Mouse (Mus musculus): ENCODE data around the gene Doc2a.

DNA sequence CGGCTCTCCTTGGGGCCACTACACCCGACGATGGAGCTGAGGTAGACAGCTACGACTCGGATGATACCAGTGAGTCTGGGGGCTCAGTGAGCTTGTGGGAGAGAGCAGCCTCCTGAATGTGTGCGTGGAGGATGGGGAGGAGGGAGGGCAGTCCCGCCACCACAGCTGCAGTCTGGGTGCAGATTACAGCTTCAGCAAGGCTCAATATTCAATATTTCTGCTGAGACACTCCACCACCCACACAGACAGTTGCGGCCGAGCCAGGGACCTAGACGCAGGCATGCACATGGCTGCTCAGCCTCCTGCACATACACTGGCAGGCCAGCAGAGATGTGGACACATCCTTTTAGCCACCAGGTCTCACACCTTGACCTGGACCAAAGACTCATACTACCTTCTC is 1.6 kb downstream of the Doc2a start:
- TF ChIP-seq POLR2A (IDR thresholded peaks at IDR 0.05; ENCODE audit: borderline replicate concordance, insufficient read depth, low read length) (no peak), CTCF (IDR thresholded peaks at IDR 0.05; ENCODE audit: borderline replicate concordance, insufficient read depth, low read depth, low read length) (no peak)

Data from cerebellum, adult 2 months (tissue).